In genomic region chr6:86776706-86777071, GRCm38 (mm10) we compare ENCODE assay signal across 16 mouse cellular contexts. TPM values are rescaled to one million over a fixed set of nuclear protein-coding genes. Genes with fewer than 3 reads are reported as not detected.
A peak's percentile ranks its signal among the peaks of the same experiment; 100 is the strongest.
DNase-seq lines count a peak whose midpoint lies in the region; ATAC-seq and TF ChIP-seq lines count a peak whose summit lies in the region.
"Had no signal": no experiment of that assay in that cellular context is flagged by ENCODE, and none has a peak within 500 bp of the region (broad histone marks: within the 10 kb centered on the region; RNA-seq: fewer than 3 reads in every experiment).

No protein-coding gene starts in this region.

- ATAC-seq in Patski, result no peak
- no peak for ATAC-seq in midbrain, embryonic 14.5 days (ENCODE audit: low FRiP score, low TSS enrichment)
- ATAC-seq: hindbrain, embryonic 16.5 days had no signal

- in situ Hi-C loops in Patski (cut with MboI; ENCODE audit: low pct_unique_long_range_greater_than_20kb), result no loop called here

- intact Hi-C loops in gastrocnemius, adult 2 months (cut with DNase I), result no loop called here
- intact Hi-C loops in gastrocnemius, postnatal 36 days (cut with DNase I), result no loop called here
- intact Hi-C loops in left cerebral cortex, postnatal 14 days (cut with DNase I), result no loop called here
- intact Hi-C loops in left cerebral cortex, postnatal 4 days (cut with DNase I), result no loop called here

- no peak overlapping the region for H3K4me2 ChIP-seq in midbrain, embryonic 14.5 days (ENCODE audit: low read length)
- H3K4me2 ChIP-seq: stomach, embryonic 15.5 days had no signal

- WGBS in midbrain, embryonic 14.5 days, result 70% methylated on average over 4 of the region's 4 CpGs

- POLR2A ChIA-PET in Patski (lab: Charles Lee), result interaction anchor here (0.5 to 1.6 kb wide), 2 partner anchors 12 to 35 kb away, joined by 3 read pairs; no protein-coding TSS in a partner anchor

- no peaks in the 10 kb centered on the region for H3K36me3 ChIP-seq in midbrain, embryonic 14.5 days (ENCODE audit: control insufficient read depth, insufficient read depth, low read length)
- H3K36me3 ChIP-seq: midbrain, embryonic 10.5 days; stomach, embryonic 15.5 days had no signal

- no peak for DNase-seq in gastrocnemius, adult 2 months
- DNase-seq in gastrocnemius, postnatal 36 days, result no peak
- DNase-seq in left cerebral cortex, postnatal 14 days (ENCODE audit: low spot score in 2 of 2), result peak; percentile 29 to 45
- DNase-seq in left cerebral cortex, postnatal 4 days, result no peak
- no peak for DNase-seq in Patski (ENCODE audit: low read depth, low spot score)
- peak; percentile 50 for DNase-seq in layer of hippocampus, adult 9-11 months
- no peak for DNase-seq in midbrain, embryonic 14.5 days
- no peak for DNase-seq in adrenal gland, postnatal 36 days
- DNase-seq: B cell, adult 2 months; cerebellum, adult 8-10 months; lung, adult 2 months; thymus, postnatal 36 days had no signal

- CTCF ChIA-PET in Patski (lab: Charles Lee), result interaction anchor here (1.5 to 2.5 kb wide), 2 partner anchors 14 to 30 kb away, joined by 5 to 13 read pairs; no protein-coding TSS in a partner anchor

- no peak overlapping the region for H3K4me3 ChIP-seq in gastrocnemius, adult 2 months
- no peak overlapping the region for H3K4me3 ChIP-seq in midbrain, embryonic 14.5 days (replicated peaks; ENCODE audit: low read depth, low read length)
- H3K4me3 ChIP-seq: midbrain, embryonic 10.5 days; stomach, embryonic 15.5 days had no signal

- H3K9ac ChIP-seq in midbrain, embryonic 14.5 days (replicated peaks; ENCODE audit: low read length), result no peak overlapping the region
- H3K9ac ChIP-seq: stomach, embryonic 15.5 days had no signal

- peak overlapping the region; percentile 86 for H3K27ac ChIP-seq in gastrocnemius, adult 2 months
- no peak overlapping the region for H3K27ac ChIP-seq in midbrain, embryonic 14.5 days (replicated peaks; ENCODE audit: low read depth, low read length)
- H3K27ac ChIP-seq: kidney, postnatal 0 days; midbrain, embryonic 10.5 days; stomach, embryonic 15.5 days had no signal

- H3K27me3 ChIP-seq in Patski, result no peaks in the 10 kb centered on the region
- H3K27me3 ChIP-seq in midbrain, embryonic 14.5 days (ENCODE audit: control insufficient read depth, insufficient read depth, low read length), result no peaks in the 10 kb centered on the region
- H3K27me3 ChIP-seq: stomach, embryonic 15.5 days had no signal

- no peak for TF ChIP-seq CTCF in gastrocnemius, adult 2 months (IDR thresholded peaks at IDR 0.05)
- TF ChIP-seq CTCF in Patski (IDR thresholded peaks at IDR 0.05), result peak; percentile 5

- H3K4me1 ChIP-seq in midbrain, embryonic 14.5 days (ENCODE audit: control insufficient read depth, insufficient read depth, low read length), result no peaks in the 10 kb centered on the region
- H3K4me1 ChIP-seq: midbrain, embryonic 10.5 days; stomach, embryonic 15.5 days had no signal

- no peaks in the 10 kb centered on the region for H3K9me3 ChIP-seq in midbrain, embryonic 14.5 days (ENCODE audit: control insufficient read depth, low read length)
- H3K9me3 ChIP-seq: midbrain, embryonic 10.5 days; stomach, embryonic 15.5 days had no signal

RNA-seq across cellular contexts. Expression of gene Anxa4, which starts 16.7 kb away (rescaled TPM):
- 10 to 100 TPM; 18.7 to 21.4 TPM for total RNA-seq in gastrocnemius, adult 2 months (2021)
- total RNA-seq in gastrocnemius, postnatal 36 days (2021), result 10 to 100 TPM; 12.9 to 16.8 TPM
- total RNA-seq in left cerebral cortex, postnatal 14 days (2021), result 1 to 10 TPM; 4.2 to 4.9 TPM
- total RNA-seq in left cerebral cortex, postnatal 4 days (2021), result 1 to 10 TPM; 3.1 to 4.5 TPM
- polyA plus RNA-seq in Patski (2021), result 388 TPM
- 2.8 and 5.6 TPM in 2 replicates for polyA plus RNA-seq in midbrain, embryonic 14.5 days (2014; fragmentation: Nextera tagmentation; extraction: Ambion mirVana)
- total RNA-seq in adrenal gland, postnatal 36 days (2021), result 10 to 100 TPM; 62.8 to 72.5 TPM

RNA-seq across cellular contexts. Expression of gene Gmcl1, which starts 43.5 kb away (rescaled TPM):
- total RNA-seq in gastrocnemius, adult 2 months (2021), result 1 to 10 TPM; 2.6 to 3.2 TPM
- total RNA-seq in gastrocnemius, postnatal 36 days (2021), result 1 to 10 TPM; 2.4 to 2.7 TPM
- total RNA-seq in left cerebral cortex, postnatal 14 days (2021), result 10 to 100 TPM; 32.6 to 34.0 TPM
- total RNA-seq in left cerebral cortex, postnatal 4 days (2021), result 10 to 100 TPM; 36.3 to 39.7 TPM
- 59.1 TPM for polyA plus RNA-seq in Patski (2021)
- 32.7 and 38.0 TPM in 2 replicates for polyA plus RNA-seq in midbrain, embryonic 14.5 days (2014; fragmentation: Nextera tagmentation; extraction: Ambion mirVana)
- total RNA-seq in adrenal gland, postnatal 36 days (2021), result 10 to 100 TPM; 14.6 to 24.3 TPM

Comparison
In these comparisons a context has a peak if more than half of its experiments do, and no peak if none do; other contexts are left out.
1. DNase-seq: peak in left cerebral cortex, postnatal 14 days (2 of 2) and layer of hippocampus, adult 9-11 months (single experiment); none in gastrocnemius, adult 2 months (single experiment), gastrocnemius, postnatal 36 days (0 of 2), left cerebral cortex, postnatal 4 days (single experiment), Patski (single experiment), midbrain, embryonic 14.5 days (single experiment) and adrenal gland, postnatal 36 days (0 of 2).